Mouse (Mus musculus): ENCODE results near the gene Calcoco1.

Calcoco1 gene

DNA sequence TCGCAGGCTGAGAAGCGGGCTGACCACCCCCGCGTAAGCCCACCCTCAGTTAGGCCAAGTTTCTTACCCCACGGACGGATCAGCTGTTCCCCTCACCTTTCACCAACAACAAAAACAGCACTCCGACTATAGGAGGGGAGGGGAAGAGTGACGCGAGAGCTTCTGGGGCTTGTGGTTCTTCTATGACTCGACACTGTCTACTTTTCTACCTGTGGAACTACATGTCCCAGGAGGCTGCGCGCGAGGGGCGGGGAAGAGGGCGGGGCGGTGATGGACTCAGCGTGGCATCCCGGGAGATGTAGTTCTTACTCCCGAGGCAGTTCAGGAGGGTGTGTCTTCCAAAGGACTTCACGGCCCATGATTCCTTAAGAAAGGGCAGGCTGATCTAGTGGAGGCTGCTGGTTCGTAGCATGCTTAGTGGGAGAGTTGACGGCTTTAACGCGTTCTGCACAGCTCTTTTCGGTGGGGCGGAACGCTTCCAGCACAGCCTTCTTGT is at the start of gene Calcoco1:
Gene Calcoco1, minus strand, starts transcription at position 199 of the 496 bp plus-strand sequence.
- peak; percentile 91 for DNase-seq

DNA sequence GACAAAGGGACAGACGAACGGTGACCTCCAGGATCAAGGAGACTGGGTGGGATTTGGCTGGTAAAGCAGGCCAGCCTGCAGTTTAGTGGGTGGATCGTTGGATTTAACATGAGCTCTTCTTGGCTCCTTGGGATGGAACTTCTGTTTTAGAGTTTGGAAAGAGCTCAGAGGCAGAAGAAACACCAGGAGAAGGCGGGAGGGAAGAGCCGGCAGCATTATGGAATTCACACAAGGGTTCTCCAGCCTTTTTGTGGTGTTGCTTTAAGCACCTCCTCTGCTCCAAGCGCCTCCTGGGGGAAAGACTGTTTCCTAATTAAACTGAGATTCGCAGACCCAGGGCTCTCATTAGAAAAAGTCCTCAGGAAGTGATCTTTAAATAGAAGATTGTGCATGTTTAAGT is 48.9 kb upstream of the Calcoco1 start:
- DNase-seq, result no peak

DNA sequence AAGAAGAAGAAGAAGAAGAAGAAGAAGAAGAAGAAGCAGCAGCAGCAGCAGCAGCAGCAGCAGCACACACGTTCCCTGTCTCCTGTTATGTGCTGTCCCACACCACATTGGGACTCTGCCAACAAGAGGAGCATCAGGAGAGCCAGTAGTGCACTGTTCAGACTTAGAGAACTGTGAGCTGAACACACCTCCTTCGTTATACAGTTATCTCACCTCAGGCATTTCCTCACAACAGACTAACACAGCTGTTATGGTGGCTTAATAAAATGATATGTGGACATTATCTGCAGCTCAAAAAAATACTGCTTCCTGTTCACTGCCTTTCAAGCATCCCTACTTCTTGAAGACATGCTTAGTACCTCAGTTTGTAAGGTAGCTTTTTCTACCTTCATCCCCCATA is 43.2 kb upstream of the Calcoco1 start:
- no peak for DNase-seq

DNA sequence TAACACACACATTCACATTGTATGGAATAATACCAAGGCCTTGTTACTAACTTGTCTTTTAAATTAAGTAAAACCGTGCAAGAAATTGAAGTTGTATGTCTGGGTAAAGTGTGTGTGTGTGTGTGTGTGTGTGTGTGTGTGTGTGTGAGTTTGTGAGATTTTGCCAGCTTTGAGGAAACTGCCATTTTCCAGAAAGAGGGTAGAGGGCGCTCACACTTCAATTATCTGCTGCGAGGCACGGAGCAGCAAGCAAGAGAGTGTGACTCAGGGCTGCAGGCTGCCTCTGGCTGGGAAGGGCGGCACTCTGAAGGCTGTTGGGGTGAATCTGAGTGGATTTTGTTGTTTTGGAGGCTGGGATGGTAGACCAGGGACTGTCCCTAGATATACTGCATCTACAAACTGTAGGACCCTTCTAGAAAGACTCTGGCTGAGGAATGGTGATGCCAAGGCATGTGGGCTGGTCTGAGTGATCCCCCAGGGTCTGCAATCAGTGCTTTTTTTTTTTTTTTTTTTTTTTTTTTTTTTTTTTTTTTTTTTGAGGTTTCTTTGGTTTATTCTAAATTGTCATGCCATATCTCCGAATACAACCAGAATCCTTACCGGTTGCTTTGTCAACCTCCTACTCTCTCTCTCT is 39.9 kb upstream of the Calcoco1 start:
- DNase-seq, result no peak

DNA sequence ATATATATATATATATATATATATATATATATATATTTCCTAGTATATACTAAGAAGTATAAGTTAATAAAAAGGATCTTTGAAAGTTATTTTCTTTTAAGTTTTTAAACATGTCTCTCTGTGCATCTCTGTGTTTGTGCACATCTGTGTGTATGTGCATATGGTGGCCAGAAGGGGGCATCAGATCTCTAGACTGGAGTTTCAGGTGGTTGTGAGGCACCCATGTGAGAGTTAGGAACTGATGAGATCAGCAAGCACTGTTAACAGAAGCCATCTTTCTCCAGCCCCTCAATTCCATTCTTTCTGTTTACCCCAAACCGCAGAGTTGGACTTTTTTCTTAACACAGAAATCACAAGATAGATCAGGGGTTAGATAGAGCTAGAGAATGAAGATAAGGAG is 35.7 kb upstream of the Calcoco1 start:
- DNase-seq, result no peak

DNA sequence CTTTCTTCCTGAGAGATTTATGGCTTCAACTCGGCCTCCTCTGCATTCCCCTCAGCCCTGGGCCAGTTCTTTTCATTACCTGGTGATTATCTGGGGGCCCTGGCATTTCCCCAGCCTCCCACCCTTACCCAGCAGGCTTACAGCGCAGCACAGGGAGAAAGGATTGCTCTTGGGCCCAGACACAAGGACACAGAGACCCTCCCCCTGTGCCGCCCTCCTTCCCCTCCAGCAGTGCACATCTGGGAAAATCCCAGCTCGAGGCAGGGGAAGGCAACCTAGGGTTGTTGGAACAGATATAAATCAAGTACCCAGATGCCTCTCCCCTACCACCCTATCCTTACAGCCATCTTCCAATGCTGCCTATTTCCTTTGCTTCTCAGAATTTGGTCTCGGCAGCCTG is 33.1 kb upstream of the Calcoco1 start:
- no peak for DNase-seq

DNA sequence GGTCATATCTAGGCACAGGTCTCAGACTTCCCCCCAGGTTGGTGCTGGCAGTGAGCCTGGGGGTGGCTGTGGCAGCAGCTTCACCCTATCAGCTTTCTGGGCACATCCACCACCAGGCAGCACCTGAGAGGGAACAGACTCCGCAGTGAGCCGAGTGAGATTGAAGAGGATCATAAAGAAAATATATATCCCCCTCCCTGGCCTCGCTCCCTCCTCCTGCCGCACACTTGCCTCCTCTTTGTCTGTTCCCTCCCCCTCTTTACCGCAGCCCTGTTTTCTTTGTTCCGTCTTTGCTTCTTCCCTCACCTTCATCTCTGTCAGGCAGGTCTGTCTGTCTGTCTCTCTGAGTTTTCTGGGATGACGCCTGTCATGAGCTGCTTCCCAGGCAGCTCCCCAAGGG is 32.4 kb upstream of the Calcoco1 start:
- no peak for DNase-seq

DNA sequence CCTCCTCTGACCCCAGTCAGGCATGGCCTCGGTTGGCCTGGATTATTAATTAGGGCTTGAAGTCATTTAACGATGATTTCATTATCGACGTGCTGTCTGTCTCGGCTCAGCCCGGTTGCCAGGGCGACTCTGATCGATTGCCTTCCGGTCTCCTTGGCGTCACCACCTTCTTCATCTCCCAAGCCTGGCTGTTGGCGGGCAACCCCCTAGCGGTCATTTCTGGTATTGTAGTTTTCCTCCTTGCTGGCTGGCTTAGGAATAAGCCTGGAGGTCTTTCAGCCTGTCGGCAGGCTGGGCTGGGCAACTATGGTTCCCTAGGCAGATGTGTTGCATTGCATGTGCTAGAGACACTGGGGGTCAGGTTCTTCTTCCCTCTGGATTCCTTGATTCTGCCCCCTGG is 31.2 kb upstream of the Calcoco1 start:
- DNase-seq, result peak; percentile 30

DNA sequence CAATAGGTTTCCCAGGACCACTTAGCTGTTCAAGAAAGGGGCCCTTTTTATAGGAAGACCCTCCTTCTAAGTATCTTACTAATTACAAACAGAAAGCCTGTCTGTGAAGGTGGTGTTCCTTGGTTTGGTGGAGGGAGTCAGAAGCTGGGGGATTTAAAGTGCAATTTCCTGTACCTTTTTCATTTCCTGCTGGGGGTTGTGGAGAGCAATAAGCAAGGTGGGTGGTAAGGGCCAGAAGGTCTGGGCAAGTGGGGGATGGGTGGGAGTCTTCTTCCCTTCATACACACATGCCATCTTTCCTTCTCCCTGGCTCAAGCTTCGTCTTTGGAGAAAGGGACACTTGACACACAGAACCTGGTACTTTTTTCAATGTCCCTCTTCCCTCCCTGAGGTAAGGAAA is 30.2 kb upstream of the Calcoco1 start:
- no peak for DNase-seq

DNA sequence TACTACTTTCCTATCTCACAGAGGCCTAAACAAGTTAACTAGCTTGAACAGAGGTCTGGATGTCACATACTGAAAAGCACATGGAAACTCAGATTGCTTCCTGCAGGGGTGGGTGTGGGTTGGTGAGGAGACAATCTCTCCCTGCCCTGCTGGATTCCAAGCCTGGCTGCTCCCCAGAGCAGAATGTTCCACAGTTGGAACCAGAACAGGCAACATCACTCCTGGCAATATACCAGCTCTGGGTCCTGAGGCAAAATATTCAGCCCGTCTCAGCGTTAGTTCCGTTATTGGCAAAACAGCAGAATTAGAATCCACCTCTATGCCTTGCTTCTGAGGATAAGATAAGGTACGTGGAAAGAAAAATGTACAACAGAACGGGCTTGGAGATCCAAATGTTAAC is 28.3 kb upstream of the Calcoco1 start:
- no peak for DNase-seq

DNA sequence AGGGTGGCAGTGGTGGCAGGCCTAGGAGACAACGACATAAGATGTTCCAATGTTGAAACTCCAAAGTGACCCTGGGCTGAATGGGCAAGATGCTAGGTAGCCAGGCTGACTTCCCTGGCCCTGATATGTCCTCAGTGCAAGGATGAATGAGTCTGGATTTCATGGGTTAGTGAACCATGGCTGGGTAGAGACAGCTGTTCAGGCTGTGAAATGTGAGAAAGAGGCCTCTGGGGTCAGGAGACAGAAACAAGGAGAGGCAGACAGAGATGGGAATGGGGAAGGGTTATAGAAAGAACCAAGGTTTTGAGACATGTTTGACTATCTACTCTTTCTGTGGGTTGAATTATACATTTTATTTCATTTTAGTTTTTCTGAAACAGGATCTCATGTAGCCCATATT is 27.1 kb upstream of the Calcoco1 start:
- no peak for DNase-seq

DNA sequence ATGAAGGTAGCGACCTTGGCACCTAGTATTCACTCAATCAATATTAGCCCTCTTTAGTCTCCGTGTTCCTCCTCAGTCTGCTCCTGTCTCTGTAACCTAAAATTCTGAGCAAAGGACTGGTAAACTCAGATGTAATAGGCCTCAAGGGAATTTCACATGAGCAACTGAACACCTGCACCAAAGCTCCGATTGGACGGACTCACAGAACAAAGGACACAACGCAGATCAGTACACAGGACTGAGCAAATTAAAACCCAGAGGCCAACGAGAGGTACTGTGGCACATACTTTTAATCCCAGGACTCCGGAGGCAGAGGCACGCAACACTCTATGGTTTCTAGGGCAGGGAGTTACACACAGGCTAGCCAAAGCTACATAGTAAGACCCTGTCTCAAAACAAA is 25.9 kb upstream of the Calcoco1 start:
- DNase-seq, result no peak

DNA sequence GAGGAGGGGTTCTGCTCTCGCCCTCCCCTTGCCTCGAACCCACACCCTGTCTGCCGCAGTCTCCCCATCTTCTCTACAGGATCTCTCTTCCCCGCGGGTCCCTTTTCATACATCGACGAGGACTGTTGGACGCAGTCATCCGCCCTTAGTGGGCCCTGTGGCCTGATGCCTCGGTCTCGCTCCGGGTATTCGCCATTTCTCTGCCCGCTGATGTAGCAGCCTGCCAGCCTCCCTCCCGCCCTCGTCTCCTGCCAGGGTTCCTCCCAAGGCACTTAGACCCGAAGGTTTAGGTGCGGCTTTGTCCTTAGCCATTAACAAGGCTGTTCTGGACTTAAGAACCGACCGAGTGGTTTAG is 25.3 kb upstream of the Calcoco1 start:
- DNase-seq, result no peak

DNA sequence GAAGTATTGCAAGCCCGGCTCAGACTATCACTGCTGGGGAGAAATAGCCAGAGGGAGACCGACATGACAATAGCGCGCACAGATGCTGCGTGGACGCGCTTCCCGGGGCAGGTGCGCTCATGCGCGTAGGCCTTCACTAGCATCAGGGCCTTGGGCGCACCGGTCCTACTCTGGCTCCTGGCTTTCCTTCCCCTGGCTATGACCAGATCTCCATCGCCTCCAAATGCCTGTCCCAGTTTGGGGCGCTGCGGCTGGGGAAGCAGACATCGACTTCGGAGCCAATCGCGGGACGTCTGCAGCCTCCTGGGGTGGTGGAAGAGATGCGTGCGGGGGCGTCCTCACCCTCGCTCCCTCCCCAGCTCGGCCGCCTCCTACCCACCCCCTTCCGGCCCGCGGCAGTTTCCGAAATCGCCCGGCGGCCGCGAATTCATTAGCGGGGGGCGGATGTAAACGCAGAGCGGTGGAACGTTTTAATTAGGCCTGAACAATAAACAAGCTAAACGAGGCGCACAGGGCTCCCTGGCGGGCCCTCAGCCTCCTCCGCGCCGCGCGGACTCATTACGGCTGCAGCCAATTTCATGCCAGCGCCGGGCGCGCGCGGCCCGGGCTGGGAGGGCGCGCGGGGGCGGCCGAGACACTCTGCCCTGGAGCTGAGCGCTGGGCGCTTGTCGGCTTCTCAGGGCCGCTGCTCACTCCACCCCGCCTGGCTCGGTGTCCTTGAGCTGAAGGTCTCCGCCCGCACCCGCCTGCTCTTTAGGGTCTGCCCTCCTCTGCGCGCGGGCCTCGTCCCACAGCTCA is 24.7 kb upstream of the Calcoco1 start:
- DNase-seq, result no peak

DNA sequence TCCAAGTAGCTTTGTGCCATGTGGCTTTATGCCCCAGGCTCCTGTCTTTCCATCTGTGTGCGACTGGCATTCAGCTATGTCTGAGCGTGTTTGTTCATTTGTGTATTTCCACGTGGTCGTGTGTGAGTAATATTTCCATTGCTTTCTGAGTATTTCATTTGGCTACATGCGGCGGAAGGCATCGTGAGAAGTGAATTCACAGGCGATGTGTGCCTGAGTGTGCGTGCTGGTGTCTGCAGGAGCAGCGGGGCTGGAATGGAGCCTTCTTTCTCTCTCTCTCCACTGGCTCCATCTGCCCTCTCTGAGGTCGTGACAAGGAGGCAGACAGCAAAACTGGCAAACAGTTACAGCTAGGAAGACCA is 24.1 kb upstream of the Calcoco1 start:
- no peak for DNase-seq

DNA sequence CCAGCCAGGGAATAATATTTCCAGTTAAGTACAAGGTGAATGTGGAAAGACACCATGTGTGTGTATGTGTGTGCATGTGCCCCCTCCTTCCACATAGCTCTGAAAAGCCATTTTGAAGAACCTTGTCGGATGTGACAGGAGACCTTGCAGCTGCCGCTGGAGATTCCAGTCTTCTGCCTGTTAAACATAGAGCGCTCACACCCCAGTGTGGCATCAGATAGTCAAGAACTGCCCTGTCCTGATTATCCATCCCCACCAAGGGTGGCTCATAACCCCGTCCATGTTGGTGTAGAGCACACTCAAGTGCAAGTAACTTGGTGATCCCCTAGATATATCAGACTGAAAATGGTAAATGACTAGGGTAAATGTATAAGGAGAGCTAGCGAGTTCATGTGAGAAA is 23.4 kb upstream of the Calcoco1 start:
- no peak for DNase-seq

DNA sequence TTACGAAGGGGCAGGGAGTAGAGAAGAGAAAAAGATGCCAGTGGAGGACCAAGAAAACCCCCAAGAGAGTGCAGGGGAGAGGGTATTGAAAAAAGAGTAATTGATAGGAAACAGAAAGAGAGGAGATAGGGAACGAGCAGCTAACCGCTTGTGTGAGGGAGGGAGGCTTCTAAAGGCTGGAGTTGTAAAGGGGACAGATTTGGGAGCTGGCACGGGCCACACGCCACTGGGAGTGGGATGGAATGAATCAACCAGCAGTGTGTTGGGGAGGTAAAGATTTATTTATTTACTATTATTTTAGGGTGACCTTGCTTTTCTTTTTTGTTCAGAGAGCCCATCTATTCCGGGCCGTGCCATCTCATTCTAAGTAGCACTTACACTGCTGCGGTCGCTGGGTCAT is 22.9 kb upstream of the Calcoco1 start:
- DNase-seq, result no peak

DNA sequence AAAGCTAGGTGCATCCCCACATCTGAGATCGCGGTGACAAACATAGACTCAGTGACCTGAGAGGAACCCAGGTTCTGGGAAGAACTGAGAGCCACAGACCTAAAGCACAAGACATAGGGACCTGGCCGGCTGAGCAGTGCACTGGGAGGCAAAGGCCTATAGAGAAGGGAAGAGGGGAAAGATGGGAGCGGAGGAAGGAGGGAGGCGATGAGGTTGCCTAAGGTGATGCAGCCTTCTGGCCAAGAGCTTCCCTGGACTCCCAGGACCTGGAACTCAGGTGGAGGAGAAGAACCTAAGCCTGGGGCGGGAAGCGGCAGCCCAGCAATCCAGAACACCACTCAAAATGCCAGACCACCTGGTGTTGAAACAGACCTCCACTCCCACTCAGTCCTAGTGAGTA is 22.4 kb upstream of the Calcoco1 start:
- no peak for DNase-seq

DNA sequence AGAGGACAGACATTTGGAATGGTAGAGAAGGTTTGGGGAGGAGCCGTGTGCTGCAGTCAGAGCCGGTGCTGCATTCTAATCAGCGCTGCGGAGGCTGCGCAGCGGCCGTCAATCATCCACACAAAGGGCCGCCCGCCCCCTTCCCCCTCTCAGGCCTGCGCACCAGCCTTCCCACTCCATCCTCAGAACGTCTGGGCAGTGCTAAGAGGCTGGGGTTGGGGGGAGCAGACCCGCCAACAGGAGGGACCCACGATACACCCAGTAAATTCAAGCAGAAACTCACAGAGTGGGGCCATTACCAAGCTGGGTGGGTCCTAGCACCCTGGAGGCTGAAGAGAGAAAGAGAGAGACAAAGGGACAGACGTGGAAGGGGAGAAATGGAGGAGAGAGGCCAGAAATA is 22.0 kb upstream of the Calcoco1 start:
- no peak for DNase-seq

DNA sequence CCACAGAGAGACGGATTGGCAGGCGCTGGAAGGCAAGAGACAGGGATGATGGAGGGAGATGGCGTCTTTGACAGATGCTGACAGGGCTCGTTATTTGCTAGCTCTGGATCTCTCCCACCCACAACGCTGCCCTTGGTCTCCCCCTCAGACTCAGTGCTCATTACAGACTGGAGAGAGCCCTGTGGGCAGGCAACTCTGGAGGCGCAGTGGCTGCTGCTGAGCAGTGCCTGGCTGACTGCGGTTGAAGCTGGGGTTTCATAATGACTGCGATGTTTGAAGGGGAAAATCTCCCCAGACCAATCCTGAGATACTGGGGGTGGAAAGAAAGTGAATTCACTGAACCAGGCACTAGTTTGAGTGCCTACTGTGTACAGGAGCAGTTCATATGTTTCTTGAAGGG is 21.2 kb upstream of the Calcoco1 start:
- no peak for DNase-seq

DNA sequence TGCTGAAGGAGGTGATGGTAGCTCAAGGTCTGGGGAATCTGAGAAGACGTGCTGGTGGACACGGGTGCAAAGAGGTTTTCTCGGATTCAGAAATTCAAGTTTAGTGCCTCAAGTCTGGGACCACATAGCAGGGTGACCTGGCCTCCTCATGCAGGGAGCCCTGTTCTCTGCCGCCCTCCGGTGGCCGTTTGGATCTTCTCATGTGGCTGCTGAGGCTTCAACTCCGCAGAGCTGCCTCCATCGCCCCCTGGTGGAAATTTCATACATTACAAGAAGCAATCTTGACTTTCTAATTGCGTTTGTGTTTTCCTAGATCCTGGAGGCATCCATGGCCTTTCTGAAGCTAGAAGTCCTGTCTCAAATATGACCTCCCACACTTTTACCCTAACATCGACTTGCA is 20.6 kb upstream of the Calcoco1 start:
- peak; percentile 87 for DNase-seq

DNA sequence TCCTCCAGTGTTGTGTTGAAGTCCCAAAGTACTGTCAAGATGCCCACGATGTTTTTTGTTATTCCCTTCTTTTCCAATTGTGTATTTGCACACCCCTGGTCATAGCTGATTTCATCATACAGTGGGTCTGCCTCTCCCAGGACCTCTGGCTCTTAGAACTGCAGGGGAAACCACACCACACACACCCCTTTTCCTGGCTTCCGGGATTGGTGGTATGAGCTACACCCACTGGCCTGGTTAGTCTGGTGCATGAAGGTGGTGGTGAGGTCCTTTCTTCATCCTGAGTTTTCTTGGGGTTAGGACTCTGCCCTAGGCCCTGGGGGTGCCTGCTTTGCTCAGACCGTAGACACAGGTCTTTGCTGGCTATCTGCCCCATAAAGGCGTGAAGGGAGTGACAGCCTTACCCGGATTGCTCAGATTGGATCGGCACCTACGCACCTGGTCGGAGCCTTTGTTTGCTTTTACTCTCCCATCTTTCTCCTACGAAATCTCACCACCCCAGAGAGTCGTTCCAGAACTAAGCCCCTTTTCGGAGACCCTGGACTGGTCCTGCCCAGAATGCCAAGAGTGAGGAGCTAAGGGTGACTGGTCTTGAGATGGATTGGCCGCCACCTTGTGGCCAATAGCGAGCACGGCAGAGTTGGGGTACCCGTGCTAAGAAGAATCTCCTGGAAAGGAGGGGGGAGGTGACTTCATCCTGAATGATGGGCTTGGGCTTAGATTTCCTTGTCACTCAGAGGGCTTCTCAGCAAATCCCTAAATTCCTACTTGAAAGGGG is 17.7 kb upstream of the Calcoco1 start:
- peak; percentile 59 for DNase-seq

DNA sequence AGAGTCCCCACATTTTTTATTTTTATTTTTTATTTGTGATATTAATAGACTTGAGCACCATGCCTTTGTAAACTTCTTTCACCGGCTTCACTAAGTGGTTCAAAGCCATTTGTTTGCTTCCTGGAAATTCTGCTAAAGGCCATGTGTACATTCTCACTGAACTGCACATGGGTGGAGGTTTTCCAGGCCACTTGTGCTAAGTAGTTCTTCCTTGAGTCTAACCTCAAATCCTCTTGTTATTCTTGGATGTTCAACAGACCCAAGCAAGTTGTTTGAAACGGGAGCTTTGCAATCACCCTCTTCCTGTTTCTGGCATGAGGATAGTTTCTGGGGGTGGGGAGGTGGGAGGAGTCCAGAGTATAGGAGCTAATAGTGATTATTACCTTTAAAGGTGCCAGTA is 16.5 kb upstream of the Calcoco1 start:
- DNase-seq, result no peak

DNA sequence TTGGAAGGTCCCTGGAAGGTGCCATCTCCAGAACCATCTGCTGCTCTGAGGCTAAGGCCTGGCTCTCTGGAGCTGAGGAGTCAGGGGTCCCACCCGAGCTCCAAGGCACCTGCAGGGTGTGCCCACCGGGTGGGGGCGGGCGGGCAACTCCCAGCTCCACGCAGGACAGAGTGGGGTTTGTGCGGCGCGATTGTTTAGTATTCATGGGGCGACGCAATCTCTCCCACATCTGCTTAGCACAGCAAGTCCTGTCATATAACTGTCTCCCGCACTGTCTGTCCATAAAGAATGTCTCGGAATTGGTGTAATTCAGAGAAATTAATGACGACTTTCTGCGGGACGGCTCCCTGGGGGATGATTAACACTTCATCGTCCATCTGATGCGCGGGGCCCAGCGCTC is 15.1 kb upstream of the Calcoco1 start:
- no peak for DNase-seq
